Mouse (Mus musculus): ENCODE data around the gene Ankrd28.
A peak's percentile ranks its signal among the peaks of the same experiment; 100 is the strongest.

Gene Ankrd28

DNA sequence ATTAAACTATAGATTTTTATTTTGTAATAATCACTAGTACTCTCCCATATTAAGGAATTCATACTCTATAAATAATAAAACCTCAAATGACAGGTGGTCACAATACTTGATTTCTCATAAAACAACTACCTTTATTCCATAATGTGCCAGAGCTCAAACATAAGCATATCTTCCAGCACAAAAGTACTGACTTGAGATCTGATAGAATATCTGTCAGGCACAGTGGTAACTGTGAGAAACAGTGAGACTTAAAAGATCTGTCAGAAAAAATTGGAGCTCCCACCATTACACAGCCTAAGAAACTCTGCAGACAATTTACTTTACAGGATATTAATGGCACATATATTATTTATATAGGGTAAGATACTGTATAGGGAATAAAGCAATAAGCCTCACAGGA, 114.8 kb downstream of the Ankrd28 start:
- DNase-seq (ENCODE audit: low spot score in 2 of 2) = no peak

DNA sequence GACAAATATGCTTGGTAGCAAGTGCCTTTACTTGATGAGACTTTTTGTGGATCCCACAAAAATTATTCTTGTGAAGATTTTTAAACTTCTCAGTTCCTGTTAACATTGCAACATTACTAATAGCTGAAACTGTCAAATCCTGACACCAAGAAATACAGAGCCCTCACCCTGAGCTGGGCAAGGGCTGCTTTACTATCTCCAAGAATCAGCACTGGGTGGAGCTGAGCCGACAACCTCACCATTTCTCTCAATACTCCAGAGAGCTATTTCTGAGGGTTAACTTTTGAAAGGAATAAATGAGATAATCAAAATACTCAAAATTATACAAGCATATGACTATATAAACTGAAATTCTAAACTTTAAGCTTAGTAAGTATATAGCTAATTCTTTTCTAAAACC, 121.1 kb downstream of the Ankrd28 start:
- no peak for DNase-seq (ENCODE audit: low spot score in 2 of 2)

DNA sequence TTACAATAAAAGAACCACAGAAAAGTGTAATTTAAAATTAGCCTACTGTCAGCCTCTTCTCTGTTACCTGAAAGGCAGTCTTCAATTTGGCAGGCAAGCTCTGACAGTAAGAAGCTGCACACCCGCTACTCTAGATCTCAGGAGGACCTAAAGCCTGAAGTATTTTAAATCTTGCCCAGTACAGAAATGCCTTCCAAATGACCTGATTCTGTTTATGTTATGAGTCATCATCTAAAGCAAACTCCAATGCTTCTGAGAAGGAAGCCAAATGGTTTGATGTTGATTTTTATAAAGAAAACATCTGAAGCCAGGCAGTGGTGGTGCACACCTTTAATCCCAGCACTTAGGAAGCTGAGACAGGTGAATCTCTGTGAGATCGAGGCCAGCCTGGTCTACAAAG, 130.1 kb downstream of the Ankrd28 start:
- no peak for DNase-seq (ENCODE audit: low spot score in 2 of 2)

DNA sequence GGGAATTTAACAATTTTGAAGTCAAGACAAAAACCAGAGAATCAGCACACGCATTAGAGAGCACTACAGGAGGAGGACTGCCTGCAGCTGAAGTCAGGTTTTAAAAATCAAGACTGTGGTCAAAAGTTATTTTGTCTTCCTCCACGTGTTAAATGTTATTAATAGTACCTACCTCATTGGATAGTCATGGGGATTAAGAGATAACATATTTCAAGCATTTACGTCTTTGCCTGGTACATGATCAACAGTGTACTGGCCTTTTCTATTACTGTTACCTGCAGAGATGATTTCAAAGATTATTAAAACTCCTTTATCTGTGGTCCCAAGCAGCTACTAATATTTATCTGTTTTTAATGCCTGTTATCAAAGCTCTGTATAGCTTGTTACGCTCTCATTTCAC, 132.7 kb downstream of the Ankrd28 start:
- no peak for DNase-seq (ENCODE audit: low spot score in 2 of 2)

DNA sequence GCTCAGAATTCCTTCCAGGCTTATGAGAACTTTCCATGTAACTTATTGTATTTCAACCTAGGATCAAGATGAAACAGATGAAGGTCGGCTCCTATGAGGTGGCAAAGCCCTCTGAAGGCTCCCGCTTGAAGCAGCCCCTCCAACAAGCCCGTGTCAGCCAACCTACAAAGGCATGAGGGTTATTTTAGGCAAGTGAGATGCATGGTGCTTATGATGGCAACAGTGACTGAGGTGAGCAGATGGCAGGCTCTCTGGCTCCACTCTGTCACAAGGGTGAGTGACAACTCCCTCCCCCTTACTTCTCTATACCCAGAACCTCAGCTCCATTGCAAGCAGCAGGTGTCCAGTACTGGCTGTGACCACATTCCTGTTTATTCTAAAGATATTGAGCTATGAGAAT, 133.1 kb downstream of the Ankrd28 start:
- no peak for DNase-seq (ENCODE audit: low spot score in 2 of 2)

DNA sequence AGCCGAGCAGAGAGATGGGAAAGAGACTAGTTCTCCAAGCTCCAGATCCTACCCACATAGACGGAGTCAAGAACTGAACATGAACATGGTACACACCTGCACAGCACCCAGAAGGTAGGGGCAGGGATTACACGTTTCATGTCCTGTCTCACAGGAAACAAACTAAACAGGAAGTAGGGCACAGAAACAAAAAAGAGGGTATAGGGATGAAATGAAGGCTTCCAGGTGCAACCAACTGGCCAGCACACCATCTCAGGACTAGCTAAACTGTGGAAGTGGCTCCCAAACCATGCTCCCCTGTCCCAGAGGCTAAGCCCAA, 133.5 kb downstream of the Ankrd28 start:
- DNase-seq (ENCODE audit: low spot score in 2 of 2) = no peak

DNA sequence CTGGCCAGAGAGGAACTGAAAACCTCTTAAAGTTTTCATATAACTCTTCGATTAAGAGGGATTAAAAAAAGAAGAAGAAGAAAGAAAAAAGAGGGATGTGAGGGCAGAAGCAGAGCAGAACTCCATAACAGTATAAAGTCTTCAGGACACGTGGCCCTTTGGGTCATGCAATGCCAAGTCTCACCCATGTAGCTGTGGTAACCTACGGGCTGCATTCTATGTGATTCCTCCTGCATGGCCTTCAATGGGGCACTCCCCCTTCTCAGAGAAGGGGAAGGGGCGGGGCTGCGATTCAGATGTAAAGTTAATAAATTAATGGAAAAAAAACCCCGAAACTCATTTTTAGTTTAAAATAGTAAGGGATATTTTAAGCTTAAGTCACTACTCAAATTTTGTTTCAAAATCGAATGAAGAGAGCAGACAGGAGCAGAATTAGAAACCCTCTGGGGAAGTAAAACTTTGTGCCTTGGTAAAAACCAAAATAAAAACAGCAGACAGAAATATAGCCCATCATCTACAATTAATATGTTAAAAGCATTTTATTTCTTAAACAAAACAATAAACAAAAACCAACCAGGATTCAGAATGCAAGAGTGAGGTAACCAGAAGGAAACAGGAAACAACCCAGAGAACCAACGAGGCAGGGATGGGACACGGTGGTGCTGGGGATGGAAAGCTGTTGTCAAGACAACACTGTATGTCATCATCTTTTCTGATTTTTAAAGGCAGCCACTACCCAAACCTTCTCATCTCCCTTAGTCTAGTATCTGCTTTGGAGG, 134.1 kb downstream of the Ankrd28 start:
- DNase-seq (ENCODE audit: low spot score in 2 of 2) = no peak

DNA sequence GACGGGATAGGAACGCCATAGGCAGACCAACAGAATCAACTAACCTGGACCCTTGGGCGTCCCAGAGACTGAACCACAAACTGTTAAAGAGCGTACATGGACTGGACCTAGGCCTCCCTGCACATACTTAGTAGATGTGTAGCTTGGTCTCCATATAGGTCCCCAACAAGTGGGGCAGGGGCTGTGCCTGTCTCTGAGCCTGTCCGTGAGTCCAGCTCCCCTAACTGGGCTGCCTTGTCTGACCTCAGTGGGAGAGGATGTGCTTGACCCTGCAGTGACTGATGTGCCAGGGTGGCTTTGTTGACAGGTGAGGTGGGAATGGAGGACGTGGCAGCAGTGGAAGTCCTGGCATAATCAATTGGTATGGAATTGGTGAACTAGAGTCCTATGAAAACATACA, 137.9 kb downstream of the Ankrd28 start:
- DNase-seq (ENCODE audit: low spot score in 2 of 2) = no peak

DNA sequence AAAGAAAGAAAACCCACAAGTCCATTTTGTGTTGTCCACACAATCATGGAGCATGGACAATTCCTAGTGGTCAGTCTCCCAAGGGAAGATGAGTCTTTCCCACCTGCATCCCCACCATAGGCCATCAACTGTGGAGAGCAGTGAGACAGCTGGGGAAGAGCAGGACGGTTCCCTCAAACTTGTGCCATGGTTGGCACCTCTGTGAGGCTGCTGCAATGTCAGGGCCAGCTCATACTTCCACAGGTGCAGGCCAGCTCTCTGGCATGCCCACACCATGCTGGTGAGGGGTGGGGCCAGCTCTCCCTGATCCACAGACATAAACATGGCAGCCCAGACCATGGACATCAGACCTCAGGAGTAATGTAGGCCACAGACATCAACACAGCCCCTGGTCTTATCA, 144.2 kb downstream of the Ankrd28 start:
- DNase-seq (ENCODE audit: low spot score in 2 of 2) = no peak

DNA sequence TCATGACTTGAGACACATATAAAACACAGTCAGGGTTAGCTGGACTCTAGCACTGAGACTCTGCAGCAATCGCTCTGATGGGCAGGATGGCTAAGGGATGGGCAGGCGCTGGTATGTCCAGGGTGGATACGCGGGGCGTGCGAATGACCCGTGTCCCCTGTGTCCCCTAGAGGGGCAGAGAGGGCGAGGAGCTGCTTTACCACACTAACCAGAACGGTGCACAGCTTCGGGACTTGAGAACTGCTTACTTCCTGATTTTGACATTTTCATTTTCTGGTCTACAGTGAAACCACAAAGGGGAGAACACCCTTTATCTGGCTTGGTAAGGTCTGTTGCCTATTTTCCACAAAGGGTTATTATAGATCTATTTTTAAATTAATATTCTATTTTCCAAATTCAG, 144.8 kb downstream of the Ankrd28 start:
- no peak for DNase-seq (ENCODE audit: low spot score in 2 of 2)

DNA sequence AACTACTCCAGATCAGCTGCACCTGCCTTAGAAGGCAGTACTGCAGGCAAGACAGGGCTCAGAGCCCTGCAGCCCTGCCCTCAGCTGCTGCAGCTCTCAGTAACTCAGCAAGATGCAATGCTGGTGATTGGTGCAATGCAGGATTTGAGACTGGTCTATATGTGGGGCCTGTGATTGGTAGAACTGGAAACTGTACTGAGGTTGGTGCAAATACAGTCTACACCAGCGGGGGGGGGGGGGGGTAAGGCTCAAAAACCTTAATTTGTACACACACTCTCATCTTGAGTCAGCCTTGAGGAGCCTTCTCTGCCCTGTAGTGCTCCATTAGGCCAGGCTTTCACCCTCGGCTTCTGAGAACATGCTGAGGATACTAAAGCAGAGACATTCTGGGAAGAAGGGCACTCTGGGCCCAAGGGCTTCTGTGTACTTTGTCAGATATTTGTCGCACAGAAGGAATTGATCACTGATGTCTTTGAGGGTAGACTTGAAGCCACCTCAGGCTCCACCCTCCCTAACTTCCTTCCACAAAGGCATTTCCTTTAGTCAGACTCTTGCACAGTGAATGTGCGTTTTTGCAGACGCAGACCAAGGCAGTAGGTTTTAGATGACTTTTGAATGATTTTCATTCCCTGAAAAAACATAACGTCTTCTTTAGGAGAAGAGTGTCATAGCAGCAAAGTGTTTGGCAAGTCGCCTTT, 146.0 kb downstream of the Ankrd28 start:
- no peak for DNase-seq (ENCODE audit: low spot score in 2 of 2)

DNA sequence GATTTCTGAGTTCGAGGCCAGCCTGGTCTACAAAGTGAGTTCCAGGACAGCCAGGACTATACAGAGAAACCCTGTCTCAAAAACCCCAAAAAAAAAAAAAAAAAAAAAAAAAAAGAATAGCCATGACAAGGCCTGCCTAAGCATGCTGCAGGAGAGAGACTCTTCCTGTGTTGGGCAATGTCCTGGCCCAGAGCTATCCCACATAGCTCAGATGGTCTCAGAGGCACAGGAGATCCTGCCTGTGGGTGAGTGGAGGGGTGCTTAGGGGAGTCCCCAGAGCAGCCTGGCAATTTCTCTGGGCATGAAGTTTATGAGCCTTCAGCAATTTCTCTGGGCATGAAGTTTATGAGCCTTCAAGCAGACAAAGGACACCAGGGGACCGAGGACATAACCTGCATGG, 146.8 kb downstream of the Ankrd28 start:
- no peak for DNase-seq (ENCODE audit: low spot score in 2 of 2)

DNA sequence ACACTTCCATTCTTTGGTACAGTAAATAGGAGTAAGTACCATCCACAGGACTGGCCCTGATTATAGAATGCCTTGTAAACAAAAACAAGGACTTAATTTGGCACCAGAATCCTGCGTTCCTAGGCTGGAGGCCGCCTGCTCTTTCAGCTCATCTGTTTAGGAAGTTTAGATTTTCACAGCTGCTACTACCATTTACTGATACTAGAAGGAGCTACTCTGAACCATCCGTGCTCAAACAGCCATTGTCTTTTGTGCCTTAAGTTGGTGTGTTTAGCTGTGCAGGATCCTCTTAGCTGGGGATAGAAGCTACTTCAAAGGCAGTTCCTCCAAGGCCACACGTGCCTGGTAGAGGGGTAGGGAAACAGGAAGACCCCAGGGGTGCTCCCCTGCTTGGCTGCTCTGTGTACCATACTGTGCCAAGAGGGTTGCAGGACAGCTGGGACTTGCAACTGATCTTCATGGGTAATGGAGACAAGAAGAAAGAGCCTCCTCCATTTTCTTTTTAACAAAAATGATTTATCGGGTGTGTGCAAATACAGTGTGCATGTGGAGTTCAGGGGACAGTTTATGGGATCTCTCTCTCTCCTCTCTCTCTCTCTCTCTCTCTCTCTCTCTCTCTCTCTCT, 148.4 kb downstream of the Ankrd28 start:
- DNase-seq (ENCODE audit: low spot score in 2 of 2) = no peak

DNA sequence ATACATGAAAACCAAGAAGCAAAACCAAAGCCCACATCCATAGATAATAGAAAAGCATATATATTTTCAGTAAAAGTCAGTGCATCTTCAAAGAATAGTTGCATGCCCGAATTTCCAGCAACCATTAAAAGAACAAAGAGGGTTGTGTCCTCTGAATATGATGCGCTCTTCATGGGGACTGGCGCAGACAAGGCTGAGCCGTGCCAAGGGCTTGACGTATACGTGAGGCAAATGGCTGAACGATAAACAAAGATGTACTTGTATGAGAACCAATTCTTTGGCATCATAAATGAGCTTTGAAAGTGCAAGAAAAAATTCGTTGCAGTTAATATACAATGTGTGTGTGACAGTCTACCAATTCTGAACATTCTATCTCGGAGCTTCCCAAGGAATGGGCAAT, 149.2 kb downstream of the Ankrd28 start:
- DNase-seq (ENCODE audit: low spot score in 2 of 2) = no peak

DNA sequence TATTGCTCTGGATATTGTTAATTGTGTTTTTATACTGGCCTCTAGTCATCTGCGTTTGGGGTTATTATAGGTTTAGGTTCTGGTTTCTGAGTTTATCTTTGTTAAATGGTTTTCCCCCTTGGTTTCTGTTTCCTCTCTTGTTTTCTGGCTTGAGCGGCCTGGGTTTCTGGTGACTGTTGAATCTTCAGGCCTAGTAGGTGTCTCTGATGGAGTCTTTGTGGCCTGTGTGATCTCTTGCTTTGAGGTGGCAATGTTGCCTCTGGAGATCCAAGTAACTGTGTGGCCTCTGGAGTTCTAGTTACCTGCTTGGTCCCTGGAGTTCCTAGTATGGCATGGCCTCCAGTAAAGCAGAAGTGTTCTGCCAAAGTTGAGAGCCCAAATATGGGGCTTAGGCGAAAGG, 149.8 kb downstream of the Ankrd28 start:
- DNase-seq (ENCODE audit: low spot score in 2 of 2) = no peak

DNA sequence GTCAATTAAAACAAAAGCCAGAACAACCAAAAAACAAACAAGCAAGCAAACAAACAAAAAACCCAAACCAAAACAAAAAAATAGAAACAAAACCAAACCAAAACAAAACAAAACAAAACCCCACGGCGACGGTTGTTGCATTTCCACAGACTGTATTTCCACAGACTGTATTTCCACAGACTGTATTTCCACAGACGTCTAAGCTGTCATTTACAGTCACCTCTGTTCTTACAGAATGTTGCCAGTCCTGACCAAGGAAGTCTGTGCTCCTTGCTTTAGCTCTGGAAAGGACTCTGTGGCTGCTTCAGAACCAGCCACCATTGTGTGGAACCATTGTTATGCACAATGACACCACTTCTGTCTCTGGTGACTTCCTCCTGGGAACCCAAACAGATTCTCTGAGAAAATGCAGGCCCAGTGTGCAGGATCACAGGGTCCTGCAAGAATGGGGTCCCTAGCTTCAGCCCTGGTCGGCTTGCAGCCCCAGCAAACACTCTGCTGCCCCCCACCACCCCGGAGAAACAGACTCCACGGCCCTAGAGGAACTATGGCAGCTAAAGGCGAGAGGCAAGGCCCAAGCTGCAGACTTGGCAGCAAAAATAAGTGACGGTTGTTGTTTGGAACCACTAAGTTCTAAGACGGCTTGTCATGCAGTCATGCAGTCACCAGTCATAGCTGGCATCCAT, 158.7 kb downstream of the Ankrd28 start:
- peak in 1 of 2 experiments; percentile 2 for DNase-seq (ENCODE audit: low spot score in 2 of 2)

DNA sequence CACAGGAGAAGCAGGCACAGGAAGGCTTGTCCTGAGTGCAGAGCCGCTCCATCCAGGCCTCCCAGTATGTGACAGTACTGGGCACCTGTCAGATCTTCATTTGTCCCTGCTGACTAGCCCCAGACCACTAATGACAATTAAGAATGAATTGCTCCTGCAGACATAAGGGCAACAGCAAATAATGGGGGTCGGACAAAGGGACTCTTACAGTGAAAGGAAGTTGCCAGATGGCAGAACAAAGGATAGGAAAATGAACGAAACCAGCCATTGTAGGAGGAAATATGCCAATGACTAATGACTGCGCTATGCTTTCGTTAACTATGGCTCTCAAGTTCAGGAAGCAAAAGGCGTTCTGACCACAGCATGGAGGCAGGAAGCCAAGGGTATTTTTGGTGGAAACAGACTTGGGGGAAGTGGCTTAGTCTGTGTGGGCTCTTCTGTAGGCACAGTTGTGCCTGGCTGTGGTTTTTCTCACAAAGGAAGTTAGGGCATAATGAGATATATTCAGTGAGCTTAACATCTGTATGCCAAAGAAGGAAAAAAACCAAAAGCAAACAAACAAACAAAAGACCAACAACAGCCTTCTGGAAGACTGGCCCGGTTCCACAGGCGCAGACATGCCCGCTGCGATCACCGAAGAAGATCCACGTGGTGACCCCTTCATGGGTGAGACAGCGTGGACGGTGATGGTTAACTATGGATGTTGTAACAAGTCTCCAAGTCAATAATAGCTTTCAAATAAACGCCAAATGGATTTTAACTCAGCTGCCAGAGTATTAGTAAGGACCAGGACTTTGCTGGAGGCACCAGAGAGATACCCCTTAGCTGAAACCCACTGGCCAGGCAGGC, 160.6 kb downstream of the Ankrd28 start:
- peak in 1 of 2 experiments; percentile 28 for DNase-seq (ENCODE audit: low spot score in 2 of 2)

DNA sequence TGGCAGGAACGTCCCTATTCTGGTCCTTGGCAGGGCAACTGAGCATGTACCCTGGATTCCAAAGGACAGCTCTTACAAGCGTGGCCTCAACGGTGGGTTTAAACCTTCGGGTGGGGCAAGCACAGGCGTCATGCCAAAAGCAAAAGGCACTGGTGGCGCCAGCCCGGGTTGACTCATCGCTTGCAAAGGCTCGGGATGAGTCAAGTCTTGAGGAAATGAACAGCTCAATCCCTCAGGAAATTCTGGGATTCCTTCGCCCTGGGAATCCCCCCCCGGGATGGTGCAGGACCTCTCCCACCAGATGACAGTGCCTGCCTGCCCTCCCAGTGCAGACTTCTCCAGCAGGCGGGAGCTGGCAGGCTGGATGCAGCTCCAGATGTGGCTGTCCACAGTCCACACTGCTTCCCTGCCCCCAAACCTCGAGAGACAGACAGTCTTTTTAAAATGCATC, 161.3 kb downstream of the Ankrd28 start:
- DNase-seq (ENCODE audit: low spot score in 2 of 2) = peak; percentile 53 to 58

DNA sequence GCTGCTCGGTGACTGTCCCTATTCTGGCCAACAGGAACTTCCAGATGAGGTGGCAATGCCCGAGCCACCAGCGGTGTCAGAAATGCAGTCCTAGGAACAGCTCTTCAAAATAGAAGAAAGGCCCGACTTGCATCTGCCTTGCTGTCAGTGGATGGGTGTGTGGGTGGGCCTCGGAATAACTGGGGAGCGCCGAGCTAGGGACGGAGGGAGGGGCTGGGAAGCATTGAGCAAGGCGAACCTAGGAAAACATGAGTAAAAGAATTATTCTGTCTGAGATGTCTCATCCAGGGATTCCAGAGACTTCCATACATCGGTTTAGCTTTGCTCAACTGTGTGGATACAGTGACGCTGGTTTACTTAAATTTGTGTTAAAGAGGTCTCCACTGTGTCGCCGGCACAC, 162.1 kb downstream of the Ankrd28 start:
- DNase-seq (ENCODE audit: low spot score in 2 of 2) = peak in 1 of 2 experiments; percentile 32

DNA sequence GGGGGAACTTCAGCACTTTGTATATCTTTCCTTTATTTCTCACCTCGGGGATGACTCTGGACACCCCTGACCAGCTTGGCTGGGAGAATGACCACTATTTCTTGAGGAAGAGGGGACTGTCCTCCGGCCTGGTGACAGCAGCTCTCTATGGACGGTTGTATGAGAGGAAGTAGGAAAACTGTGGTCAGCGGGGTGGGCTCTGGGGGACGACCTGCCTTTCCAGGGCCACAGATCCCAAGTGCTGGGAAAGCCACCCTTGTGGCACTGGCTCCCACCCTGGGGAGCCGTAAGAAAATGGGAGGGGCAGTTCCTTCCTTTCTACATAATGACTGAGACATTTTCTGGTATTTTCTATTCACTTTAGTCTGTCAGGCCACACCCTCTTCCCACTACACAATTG, 162.7 kb downstream of the Ankrd28 start:
- peak in 1 of 2 experiments; percentile 9 for DNase-seq (ENCODE audit: low spot score in 2 of 2)

DNA sequence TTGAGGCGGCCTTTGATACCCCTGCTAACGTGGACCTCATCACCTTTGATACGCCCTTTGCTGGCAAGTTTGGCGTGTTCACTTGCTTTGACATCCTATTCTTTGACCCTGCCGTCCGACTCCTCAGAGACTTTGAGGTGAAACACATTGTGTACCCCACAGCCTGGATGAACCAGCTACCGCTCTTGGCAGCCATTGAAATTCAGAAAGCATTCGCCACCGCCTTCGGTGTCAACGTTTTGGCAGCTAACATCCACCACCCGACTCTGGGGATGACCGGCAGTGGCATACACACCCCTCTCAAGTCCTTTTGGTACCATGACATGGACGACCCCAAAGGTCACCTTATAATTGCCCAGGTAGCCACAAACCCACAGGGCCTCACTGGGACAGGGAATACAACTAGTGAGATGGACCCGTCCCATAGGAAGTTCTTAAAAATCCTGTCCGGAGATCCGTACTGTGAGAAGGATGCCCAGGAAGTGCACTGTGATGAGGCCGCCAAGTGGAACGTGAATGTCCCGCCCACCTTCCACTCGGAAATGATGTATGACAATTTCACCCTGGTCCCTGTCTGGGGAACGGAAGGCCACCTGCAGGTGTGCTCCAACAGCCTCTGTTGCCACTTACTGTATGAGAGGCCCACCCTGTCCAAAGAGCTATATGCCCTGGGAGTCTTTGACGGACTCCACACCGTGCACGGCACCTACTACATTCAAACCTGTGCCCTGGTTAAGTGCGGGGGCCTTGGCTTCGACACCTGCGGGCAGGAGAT, 163.3 kb downstream of the Ankrd28 start:
- peak in 1 of 2 experiments; percentile 12 for DNase-seq (ENCODE audit: low spot score in 2 of 2)
